Mouse (Mus musculus) thymus, adult 2 months (tissue): ENCODE measurements around the gene Olfr310. TPM values are rescaled to one million over a fixed set of nuclear protein-coding genes. Genes with fewer than 3 reads are reported as not detected.

Experiments
- DNase-seq: peaks from one replicate; pipeline ENCODE4 v3.0.0; 2021
- H3K27ac ChIP-seq: fragments of 200-500 bp; 2 replicates; pipeline ENCODE4 v1.5.1; 2012; ENCODE audit warnings: low read length, control low read depth; ENCODE audit not compliant: control insufficient read depth, insufficient read depth
- H3K27me3 ChIP-seq: fragments of 200-500 bp; 2 replicates; pipeline ENCODE4 v1.6.1; 2012; ENCODE audit warnings: mild to moderate bottlenecking, low read length, moderate library complexity, mixed read lengths; ENCODE audit not compliant: control insufficient read depth, insufficient read depth
- H3K36me3 ChIP-seq: fragments of 200-500 bp; 2 replicates; pipeline ENCODE4 v1.6.1; 2012; ENCODE audit warnings: mild to moderate bottlenecking, low read length, moderate library complexity; ENCODE audit not compliant: control insufficient read depth, insufficient read depth
- H3K4me1 ChIP-seq: fragments of 200-500 bp; replicated peaks from 2 replicates; pipeline ENCODE4 v1.6.1; 2012; ENCODE audit warnings: low read length; ENCODE audit not compliant: control insufficient read depth, insufficient read depth
- H3K4me3 ChIP-seq: fragments of 200-500 bp; 2 replicates; pipeline ENCODE4 v1.5.1; 2012; ENCODE audit warnings: mild to moderate bottlenecking, low read length, control low read depth, moderate library complexity; ENCODE audit not compliant: control insufficient read depth, insufficient read depth
- CTCF ChIP-seq: fragments of 200-500 bp; IDR thresholded peaks from 2 replicates; pipeline ENCODE4 v1.5.1; 2012; ENCODE audit warnings: mild to moderate bottlenecking, control low read depth, low read length, moderate library complexity, borderline replicate concordance; ENCODE audit not compliant: control insufficient read depth, poor library complexity, insufficient read depth; ENCODE audit errors: extremely low read depth
- POLR2A ChIP-seq: fragments of 200-500 bp; IDR thresholded peaks from 2 replicates; pipeline ENCODE4 v1.6.1; 2012; ENCODE audit warnings: mild to moderate bottlenecking, low read length, control low read depth, moderate library complexity; ENCODE audit not compliant: control insufficient read depth, poor library complexity, insufficient read depth; ENCODE audit errors: extremely low read depth
- WGBS: fragments of 180-500 bp; shearing (Covaris S2); methylation state at CpG from one replicate; pipeline ENCODE4 v1.1.7; 2018; 5-methylcytosine and 5-hydroxymethylcytosine counted together
- polyA plus RNA-seq: library from polyadenylated mRNA; depleted of rRNA; stranded (reverse); fragments of >200 nt; gene quantifications from 2 replicates; pipeline ENCODE4 v1.2.3, GENCODE M21; 2012; rRNA removed

Gene Olfr310
- not detected in 2 replicates for polyA plus RNA-seq

GRCm38 (mm10) chr7:86277072-86277471, at the start of gene Olfr310:
Gene Olfr310, minus strand, starts transcription at chr7:86277172.
- 78% methylated on average over 1 of the region's 1 CpGs for WGBS
- DNase-seq = no peak

DNA sequence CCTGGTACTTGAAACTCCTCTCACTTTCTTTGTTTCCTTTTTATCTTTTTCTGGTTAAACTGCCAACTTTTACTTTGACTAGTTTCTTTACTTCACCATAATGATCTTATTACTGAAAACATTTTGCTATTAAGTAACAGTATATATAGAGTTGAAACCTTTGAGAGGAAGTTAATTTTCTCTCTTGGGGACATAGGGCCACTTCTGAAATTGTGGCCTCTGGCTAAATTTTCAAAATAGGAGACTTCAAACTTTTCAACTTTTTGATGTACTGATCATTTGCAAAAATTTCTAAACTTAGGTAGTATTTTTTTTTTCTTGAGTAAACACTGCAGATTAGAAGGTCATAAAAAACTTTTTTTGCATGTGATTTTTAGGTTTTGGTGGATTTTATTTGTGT, 48.6 kb upstream of the Olfr310 start, which contains the start of gene Olfr308:
Gene Olfr308 (minus strand): TSS at position 101 of the 400 bp plus-strand sequence.
- H3K4me1 ChIP-seq = no peaks in the 10 kb centered on the region
- TF ChIP-seq POLR2A (no peak), CTCF (no peak)
- DNase-seq = no peak
- H3K27ac ChIP-seq = no peak within 1 kb of the TSS
- no peak within 1 kb of the TSS for H3K4me3 ChIP-seq
- H3K36me3 ChIP-seq = no peaks in the 10 kb centered on the region
- no peaks in the 10 kb centered on the region for H3K27me3 ChIP-seq

More at GRCm38 (mm10) chr7:86277072-86277471, at the start of gene Olfr310:
- no peaks in the 10 kb centered on the region for H3K36me3 ChIP-seq
- H3K27me3 ChIP-seq = no peaks in the 10 kb centered on the region
- no peaks in the 10 kb centered on the region for H3K4me1 ChIP-seq
- H3K4me3 ChIP-seq = no peak within 1 kb of the TSS
- no peak within 1 kb of the TSS for H3K27ac ChIP-seq
- no peak for TF ChIP-seq POLR2A
- no peak for TF ChIP-seq CTCF

- no peak overlapping the region for H3K27ac ChIP-seq
- no peaks in the 10 kb centered on the region for H3K4me1 ChIP-seq
- 71% methylated on average over 2 of the region's 2 CpGs for WGBS
- DNase-seq = no peak
- H3K27me3 ChIP-seq = no peaks in the 10 kb centered on the region
- no peak for TF ChIP-seq CTCF
- no peak for TF ChIP-seq POLR2A
- no peaks in the 10 kb centered on the region for H3K36me3 ChIP-seq
- H3K4me3 ChIP-seq = no peak overlapping the region
Measured at GRCm38 (mm10) chr7:86321323-86321722, 44.4 kb upstream of the Olfr310 start.

DNA sequence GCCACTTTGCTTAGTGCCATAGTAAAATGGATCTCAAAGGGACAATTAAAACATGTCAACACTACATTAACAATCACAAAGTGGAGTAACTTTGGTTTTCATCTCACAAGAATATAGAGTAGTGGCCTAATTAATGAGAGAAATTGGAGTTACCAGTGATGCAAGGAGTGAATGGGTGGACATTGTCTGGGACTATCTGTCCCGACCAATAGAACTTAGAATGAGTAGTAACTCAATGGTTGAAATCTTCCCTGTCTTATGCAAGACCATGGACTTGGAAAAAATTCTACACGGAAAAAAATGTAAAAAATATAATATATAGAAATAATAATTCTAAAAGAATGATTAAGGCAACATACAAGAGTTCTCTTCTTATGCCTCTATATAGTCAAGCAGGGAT, 36.6 kb upstream of the Olfr310 start, which contains the start of gene Olfr309:
Gene Olfr309 (minus strand): TSS at position 101 of the 400 bp plus-strand sequence.
- Histone ChIP-seq H3K4me1 (no peaks in the 10 kb centered on the region), H3K27ac (no peak within 1 kb of the TSS), H3K36me3 (no peaks in the 10 kb centered on the region), H3K4me3 (no peak within 1 kb of the TSS), H3K27me3 (no peaks in the 10 kb centered on the region)
- WGBS = 81% methylated on average over 2 of the region's 2 CpGs
- no peak for DNase-seq
- TF ChIP-seq CTCF (no peak), POLR2A (no peak)

GRCm38 (mm10) chr7:86246208-86246607, 30.8 kb downstream of the Olfr310 start, which contains the start of gene Vmn2r76:
Gene Vmn2r76, minus strand, starts transcription at chr7:86246308.
- no peak for DNase-seq
- Histone ChIP-seq H3K4me3 (no peak within 1 kb of the TSS), H3K27me3 (no peaks in the 10 kb centered on the region), H3K4me1 (no peaks in the 10 kb centered on the region), H3K27ac (no peak within 1 kb of the TSS), H3K36me3 (no peaks in the 10 kb centered on the region)
- WGBS = 77% methylated on average over 1 of the region's 1 CpGs
- no peak for TF ChIP-seq CTCF
- no peak for TF ChIP-seq POLR2A

Other genes starting within 250 kb of the Olfr310 start
- gene Vmn2r75, start 105.4 kb downstream of the Olfr310 start, polyA plus RNA-seq = not detected in 2 replicates
- gene Vmn2r76, start 30.9 kb downstream of the Olfr310 start, polyA plus RNA-seq = not detected in 2 replicates
- gene Olfr309, start 36.5 kb upstream of the Olfr310 start, polyA plus RNA-seq = not detected in 2 replicates
- gene Olfr308, start 48.5 kb upstream of the Olfr310 start, polyA plus RNA-seq = not detected in 2 replicates
- gene Olfr307, start 60.4 kb upstream of the Olfr310 start, polyA plus RNA-seq = not detected in 2 replicates
- not detected in 2 replicates for gene Olfr305, start 89.8 kb upstream of the Olfr310 start, polyA plus RNA-seq
- gene Olfr304, start 109.5 kb upstream of the Olfr310 start, polyA plus RNA-seq = not detected in 2 replicates
- gene Olfr303, start 120.6 kb upstream of the Olfr310 start, polyA plus RNA-seq = not detected in 2 replicates
- gene Olfr301, start 126.7 kb upstream of the Olfr310 start, polyA plus RNA-seq = not detected in 2 replicates
- not detected in 2 replicates for gene Olfr299, start 182.7 kb upstream of the Olfr310 start, polyA plus RNA-seq
- gene Olfr298, start 215.3 kb upstream of the Olfr310 start, polyA plus RNA-seq = not detected in 2 replicates
- not detected in 2 replicates for gene Olfr297, start 242.8 kb upstream of the Olfr310 start, polyA plus RNA-seq